Mouse (Mus musculus) liver, embryonic 14.5 days (tissue): ENCODE results near the gene Bbs5. TPM values are rescaled to one million over a fixed set of nuclear protein-coding genes. Genes with fewer than 3 reads are reported as not detected.

ENCODE experiments used
- ATAC-seq: fragments of 200-750 bp; cut with Nextera tagmentation; 2 replicates; pipeline ENCODE4 v1.8.0; 2017; ENCODE audit warnings: moderate number of reproducible peaks, mild to moderate bottlenecking, moderate library complexity; ENCODE audit not compliant: insufficient read depth
- DNase-seq, 3 experiments: peaks; one replicate each; pipeline ENCODE4 v3.0.0-alpha.2; 2012 to 2013; ENCODE audit warnings: low read depth in 3 of 3, low spot score in 3 of 3
- H3K27ac ChIP-seq: fragments of 300-500 bp; sonication (generic); 2 replicates; pipeline ENCODE4 v1.5.1; 2014; ENCODE audit warnings: moderate library complexity, mild to moderate bottlenecking, control low read depth, inconsistent platforms
- H3K27me3 ChIP-seq: fragments of 300-500 bp; sonication (generic); 2 replicates; pipeline ENCODE4 v1.6.1; 2014; ENCODE audit warnings: mild to moderate bottlenecking, low read length, moderate library complexity; ENCODE audit not compliant: control insufficient read depth, insufficient read depth
- H3K36me3 ChIP-seq: fragments of 300-500 bp; sonication (generic); replicated peaks from 2 replicates; pipeline ENCODE4 v1.6.1; 2014; ENCODE audit warnings: low read depth; ENCODE audit not compliant: control insufficient read depth, insufficient read depth
- H3K4me1 ChIP-seq, 2 experiments: fragments of 200-500 bp in 1 of 2; fragments of 300-500 bp in 1 of 2; sonication (generic) in 1 of 2; replicated peaks; 2 replicates each; pipeline ENCODE4 v1.6.1; 2012 to 2014; ENCODE audit warnings: antibody characterized with exemption in 1 of 2, inconsistent platforms in 1 of 2, low read length in 1 of 2; ENCODE audit not compliant: control insufficient read depth in 2 of 2, insufficient read depth in 2 of 2
- H3K4me2 ChIP-seq: fragments of 300-500 bp; sonication (generic); 2 replicates; pipeline ENCODE4 v1.6.1; 2014; ENCODE audit warnings: low read depth, mild to moderate bottlenecking, control low read depth, moderate library complexity
- H3K4me3 ChIP-seq, 2 experiments: fragments of 200-500 bp in 1 of 2; fragments of 300-500 bp in 1 of 2; sonication (generic) in 1 of 2; 2 replicates each; pipeline ENCODE4 v1.5.1; 2012 to 2014; ENCODE audit warnings: low read depth in 2 of 2, low read length in 2 of 2, mild to moderate bottlenecking in 2 of 2, control low read depth in 1 of 2, inconsistent platforms in 1 of 2, moderate library complexity in 1 of 2; ENCODE audit not compliant: insufficient read depth in 1 of 2
- H3K9ac ChIP-seq: fragments of 300-500 bp; sonication (generic); replicated peaks from 2 replicates; pipeline ENCODE4 v1.6.1; 2014; ENCODE audit warnings: mild to moderate bottlenecking, control low read depth, moderate library complexity
- H3K9me3 ChIP-seq: fragments of 300-500 bp; sonication (generic); 2 replicates; pipeline ENCODE4 v1.6.1; 2016; ENCODE audit warnings: low read length, mixed read lengths; ENCODE audit not compliant: control insufficient read depth
- CTCF ChIP-seq: IDR thresholded peaks from 2 replicates; pipeline ENCODE4 v1.5.1; 2016; ENCODE audit warnings: antibody characterized with exemption, low read depth, control low read depth
- EP300 ChIP-seq: IDR thresholded peaks from 2 replicates; pipeline ENCODE4 v1.6.1; 2016; ENCODE audit warnings: antibody characterized with exemption, low read depth
- WGBS: fragments of 180-500 bp; shearing (Covaris S2); extraction: QIAGEN DNeasy Blood & Tissue Kit; methylation state at CpG from one replicate; pipeline ENCODE4 v1.1.7; 2014; ENCODE audit not compliant: insufficient replicate concordance; 5-methylcytosine and 5-hydroxymethylcytosine counted together
- polyA plus RNA-seq, 2 experiments: library from polyadenylated mRNA; depleted of rRNA in 1 of 2; stranded (reverse) in 1 of 2; unstranded in 1 of 2; fragments of >200 nt; fragmentation: Nextera tagmentation in 1 of 2; extraction: Ambion mirVana in 1 of 2; gene quantifications; 2 replicates each; pipeline versions ENCODE4 v1.2.1 to v1.2.3; 2012 to 2014

The Bbs5 gene
- polyA plus RNA-seq, 2 experiments = 1.8 to 3.4 TPM

DNA sequence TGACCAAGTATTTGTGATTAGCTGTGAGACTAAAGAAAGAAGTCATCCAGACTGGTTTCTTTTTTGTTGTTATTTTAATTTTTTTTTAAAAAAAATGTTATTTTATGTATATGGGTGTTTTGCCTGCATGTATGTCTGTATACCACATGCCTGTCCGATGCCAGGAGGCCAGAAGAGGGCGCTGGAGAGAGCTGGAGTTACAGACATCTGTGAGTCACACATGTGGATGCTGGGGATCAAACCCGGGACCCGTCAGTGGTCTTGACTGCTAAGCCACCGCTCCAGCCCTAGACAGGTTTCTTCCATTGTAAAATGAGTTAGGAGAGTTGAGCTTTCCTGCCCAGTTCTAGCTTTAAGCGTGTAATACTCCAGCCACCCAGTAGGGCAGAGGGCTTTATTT is 33.0 kb downstream of the Bbs5 start:
- WGBS = 46% methylated on average over 6 of the region's 6 CpGs
- Histone ChIP-seq H3K4me2 (no peak overlapping the region), H3K27me3 (no peaks in the 10 kb centered on the region), H3K4me1 (no peaks in the 10 kb centered on the region), H3K9ac (no peak overlapping the region), H3K4me3 (no peak overlapping the region), H3K36me3 (no peaks in the 10 kb centered on the region), H3K27ac (no peak overlapping the region), H3K9me3 (no peaks in the 10 kb centered on the region)
- DNase-seq = peak in 1 of 3 experiments; percentile 7
- TF ChIP-seq EP300 (no peak), CTCF (peak; percentile 54)
- ATAC-seq = no peak

DNA sequence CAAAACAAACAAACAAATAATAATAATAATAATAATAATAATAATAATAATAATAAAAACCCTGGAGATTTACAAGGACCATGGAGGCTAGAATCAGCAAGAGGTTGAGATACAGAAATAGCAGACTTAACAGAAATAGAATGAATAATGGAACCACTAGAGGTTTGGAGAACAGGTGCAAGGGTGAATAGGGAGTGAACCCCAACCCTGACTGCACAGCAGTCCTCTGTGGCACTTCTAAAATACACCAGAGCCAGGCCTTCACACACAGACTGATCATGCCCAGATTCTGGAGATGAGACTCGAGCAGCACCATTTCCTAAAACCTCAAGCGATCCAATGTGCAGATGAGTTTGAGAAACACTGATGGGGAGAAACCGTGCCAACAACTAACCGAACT is 35.0 kb downstream of the Bbs5 start:
- H3K9me3 ChIP-seq = no peaks in the 10 kb centered on the region
- TF ChIP-seq CTCF (no peak), EP300 (no peak)
- DNase-seq (no peak), ATAC-seq (no peak)
- H3K4me2 ChIP-seq = no peak overlapping the region
- no peaks in the 10 kb centered on the region for H3K27me3 ChIP-seq
- no peak overlapping the region for H3K9ac ChIP-seq
- 73% methylated on average over 4 of the region's 4 CpGs for WGBS
- no peaks in the 10 kb centered on the region for H3K4me1 ChIP-seq
- H3K36me3 ChIP-seq = no peaks in the 10 kb centered on the region
- no peak overlapping the region for H3K27ac ChIP-seq
- no peak overlapping the region for H3K4me3 ChIP-seq

DNA sequence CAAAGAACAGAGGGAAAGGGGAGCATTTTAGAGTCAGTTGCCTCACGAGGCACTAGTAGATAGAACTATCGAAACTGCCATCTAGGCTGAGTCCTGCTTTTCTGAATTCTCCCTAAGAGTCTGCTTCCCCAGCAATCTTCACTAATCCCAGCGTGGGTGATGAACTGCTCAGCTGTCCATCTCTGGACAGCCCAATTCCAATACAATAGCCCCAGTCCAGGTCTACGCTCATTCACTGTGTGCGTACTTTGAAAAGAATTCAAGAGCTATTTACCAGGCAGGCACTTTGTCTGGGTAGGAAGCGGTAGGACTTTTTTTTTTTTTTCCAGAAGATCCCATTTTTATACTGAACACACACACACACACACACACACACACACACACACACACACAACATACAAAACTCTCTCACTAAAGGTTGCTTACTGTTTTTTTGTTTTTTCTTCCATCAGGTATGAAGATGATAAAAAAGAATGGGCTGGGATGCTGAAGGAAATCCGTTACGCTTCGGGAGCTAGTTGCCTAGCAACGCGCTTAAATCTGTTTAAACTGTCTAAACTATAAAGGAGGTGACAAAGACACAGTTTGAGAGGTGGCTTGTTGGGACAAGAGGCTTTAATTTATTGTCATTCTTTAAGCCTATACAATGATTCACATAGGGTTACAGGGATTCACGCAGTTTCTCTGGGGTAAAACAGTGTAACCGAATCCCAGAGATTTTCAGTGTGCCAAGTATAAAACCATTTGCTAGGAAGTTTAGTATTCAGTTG is 36.2 kb downstream of the Bbs5 start:
- DNase-seq (no peak), ATAC-seq (no peak)
- no peaks in the 10 kb centered on the region for H3K9me3 ChIP-seq
- no peaks in the 10 kb centered on the region for H3K4me1 ChIP-seq
- 79% methylated on average over 13 of the region's 13 CpGs for WGBS
- no peaks in the 10 kb centered on the region for H3K36me3 ChIP-seq
- TF ChIP-seq CTCF = no peak
- TF ChIP-seq EP300 = no peak
- H3K27ac ChIP-seq = no peak overlapping the region
- H3K9ac ChIP-seq = no peak overlapping the region
- H3K4me3 ChIP-seq = no peak overlapping the region
- no peaks in the 10 kb centered on the region for H3K27me3 ChIP-seq
- no peak overlapping the region for H3K4me2 ChIP-seq

DNA sequence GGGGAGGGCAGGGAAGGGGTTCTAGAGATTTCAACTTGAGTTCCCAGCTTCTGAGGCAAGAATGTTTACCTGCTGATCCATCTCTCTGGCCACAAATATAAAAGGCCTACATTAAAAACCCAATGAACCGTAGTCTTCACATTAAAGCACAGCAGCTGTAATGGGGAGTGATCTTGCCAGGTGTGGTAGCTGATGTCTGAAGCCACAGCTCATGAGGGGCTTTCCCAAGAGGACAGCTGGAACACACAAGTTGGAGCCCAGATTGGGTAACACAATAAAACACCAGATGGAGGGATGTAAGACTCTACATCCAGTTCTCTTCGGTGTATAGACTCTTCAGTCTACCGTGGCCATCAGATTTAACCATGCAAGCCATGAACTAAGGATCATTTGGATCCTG is 37.5 kb downstream of the Bbs5 start:
- WGBS = 74% methylated on average over 3 of the region's 3 CpGs
- Histone ChIP-seq H3K4me3 (no peak overlapping the region), H3K27me3 (no peaks in the 10 kb centered on the region), H3K36me3 (no peaks in the 10 kb centered on the region), H3K27ac (no peak overlapping the region), H3K9ac (no peak overlapping the region), H3K9me3 (no peaks in the 10 kb centered on the region), H3K4me2 (no peak overlapping the region), H3K4me1 (no peaks in the 10 kb centered on the region)
- ATAC-seq (no peak), DNase-seq (no peak)
- TF ChIP-seq EP300 = no peak
- TF ChIP-seq CTCF = no peak

DNA sequence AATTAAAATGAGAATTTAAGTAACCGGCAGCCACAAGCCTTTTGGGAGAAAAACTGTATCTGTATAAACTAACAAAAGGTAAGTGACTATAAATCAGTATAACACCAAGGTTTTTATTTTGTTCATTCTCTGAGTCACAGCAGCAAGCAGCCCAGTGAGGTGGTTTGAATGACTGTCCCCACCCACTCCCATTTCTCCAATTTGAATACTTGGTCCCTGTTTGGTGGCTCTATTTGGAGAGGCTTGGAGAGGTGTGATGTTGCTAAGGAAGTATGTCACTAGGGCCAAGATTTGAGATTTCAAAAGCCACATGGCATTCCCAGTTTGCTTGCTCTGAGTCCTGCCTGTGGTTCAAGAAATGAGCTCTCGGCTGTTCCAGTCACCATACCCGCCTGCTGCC is 43.2 kb downstream of the Bbs5 start:
- Histone ChIP-seq H3K9ac (no peak overlapping the region), H3K4me2 (no peak overlapping the region), H3K27ac (no peak overlapping the region), H3K4me1 (no peaks in the 10 kb centered on the region), H3K9me3 (no peaks in the 10 kb centered on the region), H3K4me3 (no peak overlapping the region), H3K27me3 (no peaks in the 10 kb centered on the region), H3K36me3 (peaks cover 4% of the 10 kb centered on the region; the same call in 1 of the 2 replicates)
- ATAC-seq (no peak), DNase-seq (no peak)
- TF ChIP-seq CTCF (no peak), EP300 (no peak)
- 83% methylated on average over 3 of the region's 3 CpGs for WGBS
